Mouse (Mus musculus): ENCODE measurements at regions not wholly inside any gene's neighbourhood (a gene's known extent, or its start where the extent isn't known, plus 50 kb on each side); places are given as distances from the start of the nearest gene placed in this dataset.

GRCm38 (mm10) chr8:90176771-90177170, 171.4 kb downstream of the Tox3 start:
- TF ChIP-seq GATA1 (IDR thresholded peaks at IDR 0.05; ENCODE audit: low read length): no peak
- no peak for TF ChIP-seq TAL1 (IDR thresholded peaks at IDR 0.05; ENCODE audit: low read length)

Measured in erythroblast, embryonic 14.5 days (primary cell).